Mouse (Mus musculus) large intestine, adult 2 months (tissue): ENCODE measurements around the gene Sytl2. TPM values are rescaled to one million over a fixed set of nuclear protein-coding genes. Genes with fewer than 3 reads are reported as not detected.
A peak's percentile ranks its signal among the peaks of the same experiment; 100 is the strongest.

Experiments used
- DNase-seq: peaks from one replicate; pipeline ENCODE4 v3.0.0-alpha.2; 2012; ENCODE audit warnings: low read depth, low spot score
- WGBS: fragments of 180-500 bp; shearing (Covaris S2); methylation state at CpG from one replicate; pipeline ENCODE4 v1.1.7; 2018; 5-methylcytosine and 5-hydroxymethylcytosine counted together
- polyA plus RNA-seq: library from polyadenylated mRNA; depleted of rRNA; stranded (reverse); fragments of >200 nt; gene quantifications from 2 replicates; pipeline ENCODE4 v1.2.3, GENCODE M21; 2012; rRNA removed

Gene Sytl2
- 8.2 and 15.1 TPM in 2 replicates for polyA plus RNA-seq

DNA sequence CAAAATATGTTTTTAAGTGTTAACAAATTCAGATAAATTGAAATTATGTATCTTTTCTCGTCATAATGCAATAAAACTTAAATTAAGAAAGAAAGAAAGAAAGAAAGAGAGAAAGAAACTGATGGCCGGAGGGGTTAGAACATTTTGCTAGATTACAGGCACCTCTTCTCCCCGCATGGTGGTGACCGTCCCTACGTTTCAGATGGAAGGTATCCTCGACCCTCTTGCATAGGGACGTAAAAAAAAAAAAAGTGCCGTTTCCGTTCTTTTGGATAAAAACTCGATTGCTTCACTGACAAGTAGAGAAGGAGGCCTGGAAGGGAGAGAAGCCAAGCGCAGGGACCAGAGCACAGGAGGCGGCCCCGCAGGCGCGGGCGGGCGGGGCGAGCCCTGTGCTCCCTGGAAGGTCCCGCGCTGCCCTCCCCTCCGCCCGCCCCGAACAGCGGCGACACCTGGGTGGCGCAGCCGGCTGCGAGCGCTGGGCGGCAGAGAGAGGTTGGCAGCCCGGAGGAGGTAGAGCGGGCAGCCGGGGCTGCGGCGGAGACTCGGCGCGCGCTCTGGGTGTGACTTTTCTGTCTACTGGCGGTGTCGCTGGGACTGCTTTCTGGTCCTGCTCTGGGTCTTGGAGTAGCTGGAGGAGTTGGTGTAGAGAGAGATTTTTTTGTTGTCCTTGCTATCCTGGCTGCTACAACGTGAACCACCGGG, at the start of gene Sytl2:
Gene Sytl2, plus strand, starts transcription at position 311 of the 705 bp plus-strand sequence.
- DNase-seq, result no peak
- 2% methylated on average over 43 of the region's 43 CpGs for WGBS

DNA sequence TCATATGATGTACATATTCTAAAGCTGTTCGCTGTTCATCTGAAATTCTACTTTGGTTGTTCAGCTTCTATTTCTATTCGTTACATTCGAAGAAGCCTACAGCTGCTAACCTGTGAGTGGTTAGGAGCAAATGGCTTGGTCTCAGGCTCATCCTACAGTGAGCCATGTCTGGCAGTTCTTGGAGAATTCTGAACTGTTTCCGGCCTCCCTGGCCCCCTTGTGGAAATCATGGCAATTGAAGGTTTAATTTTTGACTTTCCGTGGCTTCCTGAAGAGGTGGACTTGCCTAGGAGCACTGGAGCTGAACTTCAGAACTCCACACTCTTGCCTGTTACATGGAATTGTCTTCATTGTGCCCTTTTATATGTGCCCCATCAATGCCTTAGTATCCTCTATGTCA, 49.1 kb upstream of the Sytl2 start:
- DNase-seq, result no peak
- WGBS, result 69% methylated on average over 5 of the region's 5 CpGs

DNA sequence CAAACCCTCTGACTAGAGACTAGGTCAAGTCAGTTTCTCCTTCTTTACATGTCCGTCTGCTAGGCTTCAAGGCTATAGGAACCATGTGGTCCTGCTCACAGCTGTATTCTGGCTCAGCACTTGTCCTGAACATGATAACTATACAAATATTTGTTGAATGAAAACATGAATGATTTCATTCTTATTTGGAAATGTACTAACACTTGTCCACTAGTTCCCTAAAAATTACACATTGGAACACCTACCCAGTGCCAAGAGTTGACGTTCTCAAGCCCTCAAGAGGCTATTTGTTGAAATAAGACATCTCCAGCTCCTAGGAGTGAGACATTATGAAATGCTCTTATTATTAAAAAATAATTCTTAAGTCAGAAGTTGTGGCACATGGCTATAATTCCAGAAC, 43.4 kb upstream of the Sytl2 start:
- WGBS, result 76% methylated on average over 2 of the region's 2 CpGs
- no peak for DNase-seq

DNA sequence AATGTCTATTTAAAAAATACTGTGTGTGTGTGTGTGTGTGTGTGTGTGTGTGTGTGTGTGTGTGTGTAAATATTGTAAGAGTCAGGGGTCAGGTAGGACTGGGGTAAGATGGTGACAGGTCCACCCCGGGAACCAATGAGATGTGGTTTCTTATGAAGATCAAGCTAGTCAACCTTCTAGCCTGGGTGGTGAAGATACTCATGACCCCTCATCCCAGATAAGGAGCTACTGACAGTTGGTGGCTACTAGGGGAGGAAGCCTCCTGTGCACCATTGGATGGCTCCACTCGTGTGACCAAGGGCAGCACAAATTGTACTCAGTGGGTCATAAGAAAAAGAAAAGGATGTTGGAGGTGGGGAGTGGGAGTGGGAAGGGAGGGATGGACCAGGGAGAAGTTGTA, 42.2 kb upstream of the Sytl2 start:
- DNase-seq, result no peak
- WGBS, result 74% methylated on average over 2 of the region's 2 CpGs

DNA sequence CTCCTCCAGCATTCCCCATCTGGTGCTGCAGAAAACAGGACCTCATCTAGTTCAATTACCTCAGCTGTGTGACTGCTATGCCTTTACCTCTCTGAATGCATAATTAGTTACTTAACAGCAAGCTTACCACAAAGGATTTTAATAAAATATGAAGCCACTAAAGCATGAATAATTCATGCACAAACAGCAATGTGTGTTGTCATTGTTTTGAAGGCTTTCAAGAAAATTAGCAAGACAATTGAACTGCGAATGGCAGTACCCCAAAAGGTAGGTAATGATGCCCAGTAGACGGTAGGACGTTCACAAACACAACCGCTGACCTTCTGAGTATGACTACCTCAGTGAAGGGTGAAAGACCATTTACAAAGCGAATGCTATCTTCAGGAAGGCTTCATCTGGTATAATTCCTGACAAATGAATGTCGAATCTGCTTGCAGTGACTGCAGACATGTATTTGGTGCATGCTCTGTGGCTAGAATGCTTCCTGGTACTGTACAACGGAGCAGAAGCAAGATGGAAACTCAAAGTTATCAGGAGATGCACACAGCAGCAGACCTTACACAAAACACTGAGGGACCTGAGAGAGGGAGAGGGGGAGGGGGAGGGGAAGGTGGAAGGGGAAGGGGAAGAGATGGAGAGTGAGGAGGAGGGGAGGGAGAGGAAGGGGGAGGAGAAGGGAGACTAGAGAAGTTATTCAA, 40.0 kb upstream of the Sytl2 start:
- no peak for DNase-seq
- WGBS, result 48% methylated on average over 7 of the region's 7 CpGs

DNA sequence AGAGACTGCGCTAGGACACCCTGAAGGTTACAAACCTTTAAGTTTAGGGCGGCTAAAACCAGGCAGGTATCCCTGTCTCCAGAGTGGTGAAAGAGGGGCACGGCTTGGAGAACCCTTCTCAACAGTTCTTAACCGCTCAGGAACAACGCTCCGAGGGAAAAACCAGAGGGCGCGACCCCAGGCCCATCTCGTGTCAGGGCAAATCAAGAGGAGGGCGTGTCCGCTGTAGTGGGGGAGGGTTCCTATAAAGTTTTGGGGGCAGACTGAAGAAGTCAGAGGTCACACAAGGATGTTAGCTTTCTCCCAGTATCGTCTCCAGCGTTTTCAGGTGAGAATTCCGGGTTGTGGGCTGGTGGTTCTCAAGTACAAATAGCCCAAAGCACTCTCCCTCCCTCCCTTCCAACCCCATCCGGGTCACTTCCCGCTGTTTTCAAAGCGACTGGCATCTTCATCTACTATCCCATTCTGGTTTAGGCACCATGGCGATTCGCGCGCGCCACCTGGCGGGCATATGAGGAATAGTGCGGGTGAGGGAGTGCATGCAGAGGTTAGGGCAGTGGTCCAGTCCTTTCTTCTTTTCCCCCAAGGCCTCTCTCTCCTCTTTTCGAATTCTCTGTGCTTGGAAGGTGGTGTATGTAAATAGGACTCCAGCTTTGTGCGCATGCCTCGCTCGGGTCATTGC, 36.6 kb upstream of the Sytl2 start, which contains the start of gene Ccdc83:
Gene Ccdc83, minus strand, starts transcription at position 489 of the 682 bp plus-strand sequence.
- WGBS, result 7% methylated on average over 28 of the region's 28 CpGs
- DNase-seq, result peak; percentile 37

DNA sequence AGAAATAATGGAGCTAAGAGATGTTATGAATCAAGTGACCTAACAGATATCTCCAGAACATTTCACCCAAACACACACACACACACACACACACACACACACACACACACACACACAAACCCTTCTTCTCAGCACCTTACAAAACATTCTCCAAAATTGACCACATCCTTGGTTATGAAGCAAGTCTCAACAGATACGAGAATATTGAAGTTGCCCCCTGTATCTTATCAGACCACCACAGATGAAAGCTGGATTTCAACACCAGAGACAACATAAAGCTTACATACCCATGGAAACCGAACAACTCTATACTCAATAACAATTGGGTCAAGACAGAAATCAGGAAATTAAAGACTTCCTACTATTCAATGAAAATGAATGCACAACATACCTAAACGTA, 31.9 kb upstream of the Sytl2 start:
- DNase-seq, result no peak
- WGBS, result 75% methylated on average over 3 of the region's 3 CpGs

DNA sequence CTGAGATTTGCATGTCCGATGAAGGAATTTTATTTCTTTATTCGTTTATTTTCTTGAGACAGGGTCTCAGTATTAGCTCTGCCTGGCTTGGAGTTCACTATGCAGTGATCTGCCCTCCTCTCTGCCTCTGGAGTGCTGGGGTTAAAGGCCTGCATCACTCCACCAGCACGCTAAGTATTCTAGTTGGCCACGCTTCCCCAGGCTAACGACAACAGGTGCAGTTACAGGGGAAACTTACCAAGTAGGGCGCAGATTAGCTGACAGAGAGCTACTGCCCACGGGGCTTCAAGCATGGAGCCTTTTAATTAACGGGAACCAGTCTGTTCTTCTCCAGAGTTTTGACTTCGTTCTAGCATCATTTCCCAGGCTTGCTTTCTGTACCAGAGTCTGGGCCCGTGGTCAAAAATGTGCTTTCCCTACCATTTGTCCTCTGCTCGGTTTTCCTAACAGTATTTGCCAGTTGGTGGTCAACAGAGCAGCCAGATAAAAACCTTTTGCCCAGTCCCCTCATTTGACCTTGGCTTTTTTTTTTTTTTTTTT, 27.4 kb upstream of the Sytl2 start:
- DNase-seq, result no peak
- WGBS, result 56% methylated on average over 11 of the region's 11 CpGs

DNA sequence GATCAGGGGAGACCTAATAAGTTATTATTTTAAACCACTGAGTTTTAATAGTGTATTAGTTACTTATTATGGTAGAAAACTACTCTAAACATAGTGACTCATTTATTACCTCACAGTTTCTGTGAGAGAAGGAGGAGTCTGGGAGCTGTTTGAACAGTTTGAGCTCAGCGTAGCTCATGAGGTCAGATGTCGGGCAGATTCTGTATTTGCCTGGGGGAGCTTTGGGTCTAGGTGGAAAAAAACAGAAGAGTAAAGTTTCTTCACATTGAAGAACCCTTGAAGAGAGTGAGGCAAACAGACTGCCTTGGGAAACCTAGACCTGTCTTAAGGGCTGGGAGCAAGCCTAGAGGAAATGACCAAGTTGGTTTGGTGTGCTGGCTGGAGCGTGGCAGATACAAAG, 24.8 kb upstream of the Sytl2 start:
- 37% methylated on average over 3 of the region's 3 CpGs for WGBS
- no peak for DNase-seq

DNA sequence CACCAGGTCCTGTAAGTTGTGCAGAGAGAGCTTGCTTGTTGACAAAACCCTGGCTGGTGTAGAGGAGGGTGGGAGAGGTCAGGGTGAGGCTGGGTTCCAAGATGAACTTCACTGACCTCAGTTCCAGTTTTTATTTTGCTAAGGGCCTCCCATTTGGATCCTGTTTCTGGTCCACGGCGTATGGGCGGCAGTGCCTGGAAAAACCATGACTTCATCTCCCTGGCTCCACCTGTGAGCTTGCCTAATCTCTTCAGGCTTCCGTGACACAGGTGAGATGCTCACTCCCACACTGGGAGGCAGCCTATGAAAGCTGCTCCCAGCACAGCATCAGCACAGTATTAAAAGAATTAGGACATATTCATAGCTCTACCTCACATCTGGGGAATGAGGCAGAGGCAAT, 24.3 kb upstream of the Sytl2 start:
- DNase-seq, result no peak
- WGBS, result 21% methylated on average over 4 of the region's 4 CpGs

DNA sequence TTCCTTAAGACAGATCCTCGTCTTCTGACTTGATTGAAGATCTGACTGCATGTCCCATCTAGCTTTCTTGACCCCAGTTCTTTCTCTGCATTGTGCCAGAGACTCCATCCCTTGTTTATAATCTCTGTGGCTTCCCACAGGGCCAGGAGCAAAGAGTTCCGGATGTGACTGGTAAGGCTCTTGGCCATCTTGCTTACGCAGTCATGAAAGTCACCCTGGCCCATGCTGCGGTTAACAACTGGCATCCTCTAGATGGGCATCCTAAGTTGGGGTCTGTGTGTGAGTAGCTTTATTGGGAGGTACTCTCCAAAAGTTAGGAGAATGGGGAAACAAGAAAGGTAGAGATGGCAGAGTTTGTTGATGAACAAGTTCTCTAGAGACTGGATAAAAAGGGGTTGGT, 22.9 kb upstream of the Sytl2 start:
- WGBS, result 94% methylated on average over 4 of the region's 4 CpGs
- no peak for DNase-seq

DNA sequence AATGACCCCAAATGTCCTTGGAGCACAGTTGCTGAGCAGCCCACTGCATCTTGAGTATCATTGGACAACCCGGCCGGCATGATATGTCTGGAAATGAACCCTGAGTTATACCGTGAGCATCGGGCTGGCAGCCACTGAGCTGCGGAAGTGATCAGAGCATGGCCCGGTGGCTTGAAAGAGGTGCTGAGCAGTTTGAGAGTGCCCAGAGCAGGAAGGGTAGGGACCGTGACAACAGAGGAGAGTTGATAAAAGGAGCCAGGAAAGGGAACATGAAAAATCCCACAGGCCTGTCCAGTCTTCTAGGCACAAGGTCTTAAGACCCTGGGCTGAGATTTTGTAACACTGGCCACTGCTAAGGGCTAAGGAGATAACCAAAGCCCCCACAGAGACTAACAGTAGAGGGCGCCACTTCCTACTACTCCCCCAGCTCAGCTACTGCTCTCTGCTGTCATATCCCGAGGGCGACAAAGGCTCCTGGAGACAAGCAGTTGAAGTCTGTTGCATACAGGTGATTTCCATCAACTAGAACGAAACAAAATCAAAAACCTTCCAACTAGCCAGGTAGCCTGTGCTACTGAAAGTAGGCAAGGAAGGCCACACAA, 21.7 kb upstream of the Sytl2 start:
- DNase-seq, result no peak

DNA sequence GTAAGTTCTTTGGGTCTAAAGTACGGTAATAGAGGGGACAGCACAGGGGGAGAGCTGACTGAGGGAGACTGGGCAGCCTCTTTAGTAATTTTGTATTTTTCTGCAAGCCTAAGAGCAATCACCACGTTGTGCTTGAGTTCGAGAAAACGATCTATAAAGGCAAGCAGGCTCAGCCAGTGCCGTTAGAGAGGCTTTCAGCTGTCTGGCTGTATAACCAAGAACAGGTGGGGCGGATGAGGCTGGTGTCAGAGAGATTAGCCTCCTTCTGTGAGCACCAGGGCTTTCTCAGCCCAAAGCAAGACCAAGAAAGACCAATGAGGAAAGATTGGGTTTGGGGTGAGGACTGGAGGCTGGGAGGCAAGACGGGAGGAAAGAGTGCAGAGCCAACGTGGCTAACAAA, 21.2 kb upstream of the Sytl2 start:
- 47% methylated on average over 8 of the region's 8 CpGs for WGBS
- no peak for DNase-seq

More for the DNA sequence above, 21.7 kb upstream of the Sytl2 start:
- 66% methylated on average over 11 of the region's 11 CpGs for WGBS

DNA sequence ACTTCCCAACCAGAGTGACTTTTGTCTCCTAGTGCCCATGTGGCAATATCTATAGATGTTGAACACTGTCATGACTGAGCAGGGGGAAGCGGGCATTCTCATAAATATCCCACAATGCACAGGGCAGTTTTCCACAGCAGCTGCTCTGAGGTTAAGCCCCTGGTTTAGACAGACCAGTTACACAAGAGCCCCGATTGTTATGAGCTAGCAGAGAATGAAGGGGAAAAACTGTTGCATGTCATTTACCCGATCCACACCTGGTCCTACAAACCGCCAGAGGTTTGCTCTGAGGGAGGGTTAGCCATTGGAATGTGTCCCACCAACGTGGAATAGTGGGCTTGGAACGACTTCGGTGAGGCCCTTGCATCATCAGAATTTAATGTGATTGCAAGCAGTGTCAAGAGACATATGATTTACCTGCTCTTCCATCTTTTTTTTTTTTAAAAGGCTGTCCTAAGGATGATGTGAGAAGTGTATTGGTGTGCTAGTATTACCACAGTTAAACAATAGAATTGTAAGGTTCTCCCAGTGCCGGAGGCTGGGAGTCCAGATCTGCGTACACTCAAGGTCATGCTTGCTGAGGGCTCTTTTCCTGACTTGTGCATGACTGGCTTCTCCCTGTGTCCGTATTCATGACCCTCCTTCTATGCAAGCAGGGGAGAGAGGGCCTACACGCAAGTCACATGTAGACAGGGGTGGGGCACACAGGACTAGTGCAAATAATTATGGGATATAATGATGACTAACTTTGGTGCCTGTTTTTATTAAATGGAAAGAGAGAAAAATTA, 20.1 kb upstream of the Sytl2 start:
- 52% methylated on average over 11 of the region's 11 CpGs for WGBS
- no peak for DNase-seq

DNA sequence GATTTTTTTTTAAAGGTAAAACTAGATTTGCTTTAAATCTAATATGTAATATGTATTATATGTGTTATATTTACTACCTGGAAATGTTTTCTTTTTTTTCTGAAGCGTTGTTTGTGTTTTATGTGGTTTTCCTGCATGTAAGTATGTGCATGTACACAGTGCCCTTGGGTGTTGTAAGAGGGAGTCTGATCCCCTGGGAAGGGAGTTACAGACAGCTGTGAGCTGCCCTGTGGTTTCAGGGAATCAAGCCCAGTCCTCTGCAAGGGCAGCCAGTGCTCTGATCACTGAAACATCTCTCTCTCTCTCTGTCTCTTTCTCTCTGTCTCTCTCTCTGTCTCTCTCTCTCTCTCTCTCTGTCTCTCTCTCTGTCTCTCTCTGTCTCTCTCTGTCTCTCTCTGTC, 19.3 kb upstream of the Sytl2 start:
- no peak for DNase-seq
- 85% methylated on average over 1 of the region's 1 CpGs for WGBS

DNA sequence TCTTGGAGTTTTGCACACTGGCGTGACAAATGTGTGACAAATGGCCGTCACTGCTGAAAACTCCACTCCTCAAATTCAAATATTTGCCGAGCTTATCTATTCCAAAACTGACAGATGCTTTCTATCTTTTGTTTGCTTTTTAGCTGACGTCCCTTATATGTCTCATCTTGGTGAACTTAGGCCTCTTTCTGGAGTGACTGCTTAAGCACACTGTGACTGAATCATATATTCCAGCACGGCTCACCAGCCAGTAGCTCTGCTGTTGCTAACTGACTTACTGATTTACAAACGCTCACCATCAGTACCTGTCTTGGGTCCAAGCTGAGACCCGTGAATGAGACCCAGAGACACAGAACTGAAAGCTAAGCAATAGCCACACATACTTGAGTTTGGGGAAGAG, 17.3 kb upstream of the Sytl2 start:
- DNase-seq, result no peak
- 22% methylated on average over 7 of the region's 7 CpGs for WGBS

DNA sequence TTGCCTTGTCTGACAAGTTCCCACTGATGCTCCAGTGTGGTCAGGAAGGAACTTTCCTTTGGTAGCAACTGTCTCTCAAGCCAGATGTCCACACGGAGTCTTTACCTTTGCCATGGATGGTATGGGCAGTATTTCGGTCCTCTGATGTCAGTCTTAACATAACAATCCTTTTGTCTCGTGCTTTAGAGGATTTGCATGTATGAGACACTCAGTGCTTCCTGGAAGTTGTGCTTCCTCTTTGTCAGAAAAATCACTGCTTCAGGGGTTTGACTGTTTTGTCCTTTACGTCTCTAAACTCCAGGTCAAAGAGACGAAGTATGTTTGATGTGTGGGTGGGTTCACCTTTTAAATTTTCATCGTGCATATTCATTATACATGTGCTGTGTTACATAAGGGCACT, 10.2 kb upstream of the Sytl2 start:
- DNase-seq, result no peak
- WGBS, result 70% methylated on average over 6 of the region's 6 CpGs

DNA sequence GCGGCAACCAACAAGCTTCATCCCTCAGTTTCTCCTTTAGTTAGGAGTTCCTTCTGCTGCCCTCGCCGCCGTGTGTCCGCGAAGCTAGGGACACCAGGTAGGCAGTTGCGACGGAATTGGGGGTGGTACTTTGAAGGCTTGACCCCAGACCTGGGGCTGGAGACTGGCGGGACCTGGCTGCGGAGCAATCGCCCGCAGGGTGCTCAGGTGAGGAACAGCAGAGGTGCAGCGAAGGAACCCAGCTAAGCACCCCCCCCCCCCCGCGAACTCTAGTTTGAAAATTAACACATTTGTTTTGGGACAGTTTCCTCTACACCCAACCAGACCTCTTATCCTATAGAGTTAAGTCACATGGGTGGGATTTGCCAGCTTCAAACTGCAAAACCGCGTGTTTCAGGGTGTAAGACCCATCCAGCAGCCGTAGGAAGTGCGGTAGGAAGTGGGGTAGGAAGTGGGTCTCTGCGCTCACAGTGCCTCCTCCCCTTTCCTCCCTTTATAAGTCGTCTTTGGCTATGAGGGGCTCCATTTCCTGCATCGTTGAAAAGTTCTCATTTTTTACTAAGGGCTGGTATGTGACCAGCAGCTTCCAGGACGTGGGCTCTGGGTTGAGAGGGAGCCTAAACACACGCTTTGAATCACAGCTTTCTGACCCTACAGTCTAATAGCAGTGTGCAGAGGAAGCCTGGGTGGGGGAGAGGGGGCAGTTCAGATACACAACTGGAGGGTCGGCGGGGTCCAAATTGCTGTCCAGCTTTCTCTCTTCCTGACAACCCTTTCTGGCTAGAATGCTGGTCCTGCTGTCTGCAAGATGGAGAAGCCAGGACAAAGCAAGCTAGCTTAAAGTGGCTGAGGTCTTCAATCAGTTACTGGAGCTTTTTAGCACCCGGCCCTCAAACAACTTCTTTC, 848 bp downstream of the Sytl2 start:
- 5% methylated on average over 27 of the region's 27 CpGs for WGBS

More for the DNA sequence above, 848 bp downstream of the Sytl2 start:
- no peak for DNase-seq
